Mouse (Mus musculus) liver (tissue): Measurements from ENCODE around the gene Proser2.
"Not testable (repeated sequence)": the region's sequence is repeated elsewhere in the genome, so short reads cannot be mapped to it uniquely, and the experiment has no call there.

Source experiments
- DNase-seq: peaks from one replicate; pipeline ENCODE4 v3.0.0-alpha.2; 2020; ENCODE audit warnings: mixed read lengths

Proser2 gene

DNA sequence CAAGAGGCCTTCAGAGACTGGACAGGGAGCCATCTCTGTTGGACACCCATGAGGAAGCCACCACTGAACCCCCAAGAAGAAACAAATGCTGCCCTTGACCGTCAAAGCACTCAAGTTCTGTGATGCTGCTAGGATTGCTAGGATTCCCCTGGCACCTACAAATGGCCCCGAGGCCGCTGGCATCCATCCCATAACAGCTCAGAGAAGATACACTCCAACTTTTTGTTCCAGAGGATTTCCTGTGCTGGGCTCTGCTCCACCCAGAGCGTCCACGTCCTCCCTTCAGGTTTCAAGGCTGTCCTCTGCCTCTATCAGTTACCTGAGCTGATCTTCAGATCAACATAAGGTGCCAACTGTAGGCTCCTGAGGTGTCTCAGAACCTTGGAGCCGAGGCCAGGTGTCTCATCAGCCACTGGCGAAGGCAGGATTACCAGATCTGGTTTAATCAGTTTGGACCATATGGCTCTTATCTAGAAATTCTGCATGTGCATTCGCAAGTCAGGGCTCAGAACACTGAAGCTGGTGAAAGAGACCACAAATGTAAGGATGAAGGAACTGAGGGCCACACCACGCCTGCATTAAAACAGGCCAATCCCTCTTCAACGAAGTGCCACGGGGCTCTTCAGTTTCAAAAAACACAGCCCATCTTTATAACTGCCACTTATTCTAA lies 1.7 kb downstream of the Proser2 start:
- DNase-seq, result peak; percentile 19

DNA sequence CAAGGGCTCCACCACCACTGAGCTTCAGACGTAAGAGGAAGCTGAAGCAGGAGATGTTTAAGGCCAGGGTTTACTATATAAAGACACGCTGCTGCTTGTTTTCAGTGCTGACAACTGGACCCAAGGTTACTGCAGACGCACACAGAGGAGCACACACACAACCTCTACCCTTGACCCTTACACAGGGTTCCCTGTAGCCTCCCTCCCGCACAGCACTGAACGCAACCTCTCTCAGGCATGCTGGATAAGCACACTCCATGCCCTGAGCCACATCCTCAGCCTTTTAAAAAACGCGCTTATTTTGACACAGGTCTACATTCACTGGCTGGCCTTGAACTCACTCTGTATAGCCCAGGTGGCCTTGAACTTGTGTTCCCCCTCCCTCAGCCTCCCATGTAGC lies 7.0 kb downstream of the Proser2 start:
- DNase-seq, result no peak

DNA sequence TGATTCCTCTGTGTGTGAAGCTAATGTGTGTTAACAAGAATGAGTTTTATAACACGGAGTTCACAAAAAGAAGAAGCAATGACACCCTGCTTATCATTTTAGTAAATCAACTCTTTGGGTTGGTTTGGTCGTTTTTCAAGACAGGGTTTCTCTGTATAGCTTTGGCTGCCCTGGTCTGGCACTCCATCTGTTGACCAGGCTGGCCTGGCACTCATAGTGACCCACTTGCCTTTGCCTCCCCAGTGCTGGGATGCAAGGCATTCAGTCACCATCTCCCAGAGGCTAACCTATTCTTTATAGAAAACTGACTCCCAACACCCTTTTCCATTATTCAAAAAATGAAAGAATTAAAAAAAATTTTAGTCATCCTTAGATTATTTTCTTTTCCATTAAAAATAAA lies 8.9 kb downstream of the Proser2 start:
- no peak for DNase-seq

DNA sequence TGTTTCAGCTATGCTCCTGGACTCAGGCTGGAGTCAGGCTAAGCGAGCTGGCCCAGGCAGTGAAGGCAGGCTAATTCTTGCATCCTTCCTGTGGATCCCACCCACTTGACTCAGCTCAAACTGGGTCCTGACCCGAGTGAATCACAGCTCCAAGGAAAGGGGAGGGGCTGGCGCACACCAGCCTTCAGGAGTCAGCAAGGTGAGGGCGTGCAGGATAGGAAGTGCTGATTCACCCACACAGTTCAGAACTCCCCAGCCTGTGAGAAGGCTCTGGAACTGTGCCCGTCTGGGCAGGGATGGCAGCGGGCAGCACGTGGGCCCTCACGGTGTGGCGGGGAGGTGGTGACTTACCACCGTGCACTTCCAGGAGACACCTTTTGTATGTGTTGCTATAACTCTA lies 11.8 kb downstream of the Proser2 start:
- no peak for DNase-seq

DNA sequence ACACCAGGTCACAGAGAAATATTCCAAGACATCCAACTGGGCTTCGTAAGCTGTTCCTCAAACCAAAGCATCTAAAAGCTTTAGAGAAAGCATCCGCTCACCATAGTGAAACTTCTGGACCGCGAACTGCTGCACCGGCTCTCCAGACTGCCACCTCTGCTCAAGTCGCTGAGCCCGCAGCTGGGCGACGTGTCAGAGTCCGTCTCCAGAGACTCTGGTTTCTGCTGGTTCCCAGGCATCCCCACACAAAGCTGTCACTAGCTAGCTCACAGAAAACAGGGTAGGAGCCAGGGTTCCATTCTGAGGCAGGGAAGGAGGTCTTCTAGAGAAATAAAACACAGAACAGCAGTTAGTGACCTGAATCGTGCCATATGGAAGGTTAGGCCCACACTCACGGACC lies 16.2 kb downstream of the Proser2 start:
- DNase-seq, result no peak

DNA sequence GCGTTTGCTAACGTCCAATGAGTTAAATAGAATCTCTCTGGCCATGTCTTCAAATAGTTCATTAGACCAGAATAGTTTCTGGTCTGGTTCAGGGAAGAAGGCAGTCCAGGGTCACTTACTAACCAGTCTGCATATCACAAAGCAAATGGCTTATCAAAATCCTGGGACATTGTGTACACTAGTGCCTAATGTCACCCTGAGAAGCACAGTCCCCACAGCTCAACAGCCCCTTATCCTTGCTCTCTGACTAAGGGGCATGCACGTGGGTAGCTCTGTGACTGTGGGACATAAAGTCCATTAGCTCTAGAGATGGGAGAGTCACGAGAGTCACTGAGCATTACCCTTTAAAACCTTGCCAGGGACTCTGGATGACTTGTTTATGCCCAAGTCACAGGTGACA lies 17.4 kb downstream of the Proser2 start:
- DNase-seq, result no peak

DNA sequence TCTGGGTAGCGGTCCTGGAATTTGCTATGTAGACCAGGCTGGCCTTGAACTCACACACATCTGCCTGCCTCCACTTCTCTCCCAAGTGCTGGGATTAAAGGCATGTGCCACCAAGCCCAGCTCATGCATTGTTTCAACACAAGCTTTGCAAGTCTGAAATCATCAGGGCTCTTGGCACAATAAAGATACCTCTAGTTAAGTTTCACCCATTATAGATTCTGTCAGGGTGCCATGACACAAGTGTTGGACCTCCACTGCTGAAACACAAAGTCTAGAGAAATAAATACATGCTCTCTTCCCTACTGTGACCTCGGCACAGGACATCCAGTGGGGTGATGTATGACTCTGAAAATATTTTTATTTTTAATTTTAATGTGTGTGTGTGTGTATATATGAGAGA lies 24.6 kb downstream of the Proser2 start:
- DNase-seq, result no peak

DNA sequence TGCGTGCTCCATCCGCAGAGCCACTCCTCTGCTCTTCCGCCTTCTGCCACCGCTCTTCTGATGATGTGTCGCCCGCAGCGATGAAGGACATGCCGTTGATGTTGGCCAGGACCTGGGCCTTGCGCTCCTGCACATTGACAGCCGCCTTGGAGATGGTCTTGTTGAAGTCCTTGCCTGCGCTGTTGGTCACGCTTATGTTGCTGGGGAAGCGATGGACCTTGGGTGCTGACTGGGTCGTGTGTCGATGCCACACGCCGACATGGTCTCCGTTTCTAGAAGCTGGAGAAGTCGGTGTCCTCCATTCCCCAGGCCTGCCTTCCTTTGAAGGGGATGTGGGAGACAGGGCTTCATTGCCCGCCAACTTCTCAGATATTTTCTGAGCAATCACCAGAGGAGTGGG lies 29.3 kb downstream of the Proser2 start:
- no peak for DNase-seq

DNA sequence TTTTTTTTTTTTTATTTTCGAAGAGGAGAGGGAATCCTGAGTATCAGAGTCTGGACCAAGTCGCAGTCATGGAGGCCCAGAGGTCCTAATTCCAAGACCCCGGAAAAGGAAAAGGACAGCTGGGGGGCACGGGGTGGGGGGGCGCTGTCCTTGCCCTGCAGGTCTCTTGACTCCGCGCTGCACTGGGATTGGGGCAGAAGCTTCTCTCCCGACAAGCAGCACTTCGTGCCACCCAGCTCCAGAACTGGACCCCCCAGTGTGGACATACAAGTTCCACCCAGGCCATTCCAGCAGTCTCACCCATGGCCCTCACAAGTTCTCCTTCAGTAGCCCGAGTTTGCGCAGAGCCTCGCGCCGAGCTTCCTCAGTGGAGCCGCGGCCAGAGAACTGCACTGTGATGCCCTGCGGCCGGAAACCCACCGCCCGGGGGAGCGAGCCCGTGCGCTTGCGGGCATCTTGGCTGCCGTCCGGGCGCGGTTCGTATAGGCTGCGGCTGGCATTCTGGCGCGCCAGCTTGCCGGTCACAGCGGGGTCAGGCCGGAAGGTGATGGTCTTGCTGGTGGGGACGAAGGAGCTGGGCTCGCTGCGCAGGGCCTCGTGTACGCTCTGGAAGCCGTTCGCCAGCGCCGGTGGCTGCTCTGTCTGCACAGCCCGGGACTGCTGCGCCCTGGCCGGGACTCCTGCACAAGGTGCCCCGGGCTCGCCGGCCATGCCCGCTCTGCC lies 29.8 kb downstream of the Proser2 start:
- peak; percentile 25 for DNase-seq

DNA sequence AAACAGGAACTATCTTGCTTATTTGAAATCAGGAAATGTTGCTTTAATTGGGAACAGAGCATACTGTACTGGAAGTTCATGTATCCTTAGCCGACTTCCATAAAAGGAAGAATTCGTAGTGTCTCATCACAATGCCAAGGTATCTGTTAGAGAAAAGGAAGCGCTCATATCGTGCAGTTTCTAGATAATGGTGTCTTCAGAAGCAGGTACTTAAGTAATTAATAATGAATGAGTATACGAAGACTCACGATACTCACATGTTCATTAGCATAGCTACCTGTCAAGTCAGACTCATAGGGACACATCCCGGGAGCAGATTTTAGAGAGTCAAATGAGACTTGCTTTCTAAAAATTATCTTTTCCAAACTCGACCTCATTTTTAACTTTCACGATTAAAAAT lies 30.6 kb downstream of the Proser2 start:
- DNase-seq, result no peak

DNA sequence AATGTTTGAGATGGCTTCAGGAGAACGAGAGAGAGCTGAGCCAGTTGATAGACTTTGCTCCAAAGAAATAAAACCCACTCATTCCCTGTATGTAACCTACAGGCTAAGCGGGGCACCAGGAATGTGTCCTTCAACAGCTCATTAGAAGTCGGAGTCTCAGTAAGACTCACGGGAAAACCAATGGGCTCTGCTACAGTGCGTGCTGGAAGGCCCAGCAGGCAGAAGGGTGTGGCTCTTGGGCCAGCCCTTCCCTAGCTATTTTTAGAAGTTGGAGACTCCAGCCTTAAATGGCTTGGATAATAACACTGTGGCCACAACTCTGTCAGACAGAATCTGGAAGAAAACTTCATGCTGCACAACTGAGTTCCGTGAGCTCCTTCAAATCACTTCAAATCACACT lies 31.1 kb downstream of the Proser2 start:
- DNase-seq, result no peak

DNA sequence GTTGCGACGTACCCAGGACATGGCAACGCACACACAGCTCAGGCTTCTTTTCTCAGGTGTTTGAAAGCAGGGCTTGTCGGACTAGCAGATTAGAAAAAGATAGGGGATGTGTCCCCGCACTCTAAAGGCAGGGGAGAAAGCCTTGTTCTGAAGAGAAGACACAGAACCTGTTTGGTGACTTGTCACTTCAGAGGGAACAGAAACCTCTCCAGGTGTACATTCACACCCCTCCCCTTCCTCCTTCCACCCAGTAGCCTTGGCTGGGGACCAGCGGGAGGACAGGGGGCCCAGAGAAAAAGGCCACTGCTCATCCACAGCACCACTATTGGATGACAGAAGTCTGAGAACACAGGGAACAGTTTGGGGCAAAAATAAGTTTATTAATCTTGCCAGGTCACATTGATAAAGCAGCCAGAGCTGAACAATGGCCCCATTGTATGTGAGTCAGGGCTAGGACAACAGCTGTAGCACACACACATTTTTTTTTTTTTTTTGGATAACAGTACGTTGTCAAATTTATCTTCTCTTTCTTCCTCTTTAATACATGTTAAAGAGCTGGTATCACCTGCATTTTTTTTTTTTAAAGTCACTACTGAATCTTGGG lies 32.8 kb downstream of the Proser2 start:
- no peak for DNase-seq

DNA sequence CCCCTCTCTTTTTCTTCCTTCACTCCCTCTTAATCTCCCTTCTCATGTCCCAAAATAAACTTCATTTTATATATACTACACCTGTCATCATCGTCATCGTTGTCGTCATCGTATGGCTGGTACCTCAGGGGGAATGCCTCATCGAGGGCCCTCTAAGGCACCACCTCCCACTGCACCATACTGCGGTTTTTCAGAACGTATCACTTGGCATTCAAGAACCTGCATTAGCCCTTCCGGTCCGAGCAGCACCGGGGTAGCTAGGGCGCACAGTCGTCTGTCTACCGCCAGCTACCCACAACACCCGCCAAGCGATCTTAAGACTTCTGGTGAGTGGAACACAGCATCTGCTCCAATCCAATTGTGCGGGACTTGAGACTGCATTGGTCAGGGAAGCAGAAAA lies 40.1 kb downstream of the Proser2 start:
- DNase-seq, result not testable (repeated sequence)

DNA sequence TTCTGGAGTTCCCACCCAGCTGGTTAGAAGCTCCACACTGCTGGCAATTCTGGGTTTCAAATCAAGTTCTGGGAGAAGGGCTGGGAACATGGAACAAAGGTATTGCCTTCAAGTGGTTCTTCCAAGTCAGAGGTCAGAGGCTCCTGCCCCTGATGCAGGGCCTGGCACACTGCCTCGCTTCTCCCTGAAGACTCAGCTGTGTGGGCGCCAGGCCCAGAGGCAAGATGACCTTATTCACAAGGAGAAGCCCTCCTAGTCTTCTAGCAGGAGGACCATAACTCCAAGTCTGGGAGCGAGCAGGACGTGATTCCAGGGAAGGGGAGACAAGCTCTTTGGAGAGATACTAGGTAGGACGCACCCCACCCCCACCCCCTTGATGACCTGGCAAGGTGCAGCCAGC lies 42.9 kb downstream of the Proser2 start:
- no peak for DNase-seq

DNA sequence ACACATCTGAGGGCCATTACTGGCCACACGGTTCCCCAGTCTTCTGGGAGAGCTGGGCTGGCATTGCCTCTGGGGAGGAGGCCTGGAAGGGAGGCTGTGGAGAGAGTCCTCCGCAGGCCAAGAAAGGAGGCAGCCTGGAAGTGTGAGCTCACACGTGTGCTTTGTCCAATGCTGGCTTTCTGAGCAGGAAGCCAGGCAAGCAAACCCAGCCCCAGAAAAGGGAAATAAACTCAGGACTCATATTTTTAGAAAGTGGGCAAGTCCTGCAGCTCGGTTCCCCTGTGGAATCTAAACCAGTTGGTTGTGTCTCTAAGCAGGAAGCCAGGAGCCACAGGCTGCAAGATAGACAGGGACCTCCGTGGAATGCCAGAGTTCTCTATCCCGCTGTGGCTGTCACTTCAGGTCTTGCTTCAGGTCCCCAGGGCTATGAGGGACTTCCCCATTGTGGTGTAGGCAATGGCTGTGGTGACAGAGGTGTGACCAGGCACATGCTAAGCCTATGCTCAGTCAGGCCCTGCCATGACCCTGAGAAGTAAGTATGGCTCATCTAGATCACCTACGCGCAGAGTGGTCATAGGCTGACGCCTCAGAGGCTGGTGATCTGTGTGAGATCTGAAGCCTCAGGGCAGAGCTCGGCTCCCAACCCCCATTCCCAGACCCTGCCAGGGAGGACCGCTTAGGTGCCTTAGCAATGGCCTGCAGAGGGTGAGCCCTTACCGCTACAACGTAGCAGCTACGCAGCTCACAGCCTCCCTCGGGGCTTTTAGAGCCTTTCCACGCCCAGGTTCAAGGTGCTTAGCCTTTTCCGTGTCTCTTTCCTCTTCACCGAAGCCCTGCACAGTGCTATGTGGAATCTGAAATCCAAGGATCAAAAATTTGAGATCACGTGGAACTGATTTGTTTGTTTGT lies 44.1 kb downstream of the Proser2 start:
- no peak for DNase-seq

DNA sequence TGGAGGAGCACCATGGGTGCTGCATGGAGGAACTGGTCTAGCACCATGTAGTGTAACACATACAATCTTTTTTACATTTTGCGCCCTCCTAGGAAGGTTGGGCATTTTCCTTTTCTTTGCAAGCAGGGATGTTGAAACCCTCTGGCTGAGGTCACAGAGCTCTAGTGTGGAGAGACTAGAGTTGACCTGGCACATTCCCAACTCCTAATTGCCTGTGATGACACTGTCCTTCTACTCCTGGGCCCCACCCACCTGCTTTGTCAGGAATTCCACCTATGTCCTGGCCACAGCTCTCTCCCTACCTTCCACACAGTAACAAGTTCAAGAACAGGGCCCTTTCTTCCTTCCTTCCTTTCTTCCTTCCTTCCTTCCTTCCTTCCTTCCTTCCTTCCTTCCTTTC lies 46.3 kb downstream of the Proser2 start:
- no peak for DNase-seq

DNA sequence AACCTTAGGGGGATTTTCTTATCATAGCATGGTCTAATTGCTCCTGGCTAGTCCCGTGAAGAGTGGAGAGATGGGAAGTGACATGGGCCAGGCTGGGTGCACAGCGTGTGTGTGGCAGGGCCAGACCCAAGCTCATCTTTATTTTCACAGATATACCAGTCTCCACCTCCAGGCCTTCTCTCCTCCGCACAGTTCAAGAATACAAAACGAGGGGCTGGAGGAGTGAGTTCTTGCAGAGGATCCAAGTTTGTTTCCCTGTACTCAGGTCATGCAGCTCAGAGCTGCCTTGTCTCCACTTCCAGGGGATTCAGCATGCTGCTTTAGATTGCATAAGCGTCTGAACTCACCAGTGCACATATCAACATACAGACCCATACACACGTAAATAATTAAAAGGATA lies 47.4 kb downstream of the Proser2 start:
- DNase-seq, result no peak

DNA sequence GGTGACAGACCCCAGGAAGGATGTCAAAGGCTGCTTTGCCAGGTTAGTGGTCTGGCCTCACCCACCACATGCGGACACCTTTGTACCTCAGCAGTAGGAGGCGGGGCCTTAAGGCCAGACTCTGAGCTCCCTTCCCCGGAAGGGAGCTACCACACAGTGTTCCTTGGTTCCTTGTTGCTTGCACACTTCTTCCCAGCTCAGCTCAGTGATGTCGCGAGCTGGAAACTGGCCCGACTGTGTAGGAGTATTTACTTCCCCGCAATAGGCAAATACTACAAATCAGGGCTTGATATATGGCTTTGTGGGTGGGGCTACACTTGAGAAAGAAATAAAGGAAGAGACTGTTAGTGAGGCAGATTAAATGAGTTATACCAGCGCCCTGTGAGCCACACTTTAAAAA lies 48.9 kb downstream of the Proser2 start:
- no peak for DNase-seq

DNA sequence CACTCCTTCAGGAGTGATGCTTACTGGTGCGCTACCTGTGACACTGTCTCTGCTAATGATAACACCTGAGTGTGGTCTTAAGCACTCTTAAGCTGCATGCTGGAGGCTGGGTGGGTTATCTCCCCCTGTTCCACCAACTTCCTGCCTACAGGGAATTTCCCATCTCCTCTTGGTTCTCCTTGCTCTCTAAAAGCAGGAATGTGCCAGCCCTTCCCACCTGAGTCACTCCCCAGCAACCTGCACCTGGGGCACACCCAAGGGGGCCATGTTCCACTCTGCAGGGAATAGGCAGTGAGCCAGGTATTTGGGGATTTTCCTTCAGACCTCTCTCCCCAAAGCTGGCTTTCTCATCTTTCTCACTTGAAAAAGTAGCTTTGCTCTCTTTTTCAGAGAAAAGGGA lies 50.0 kb downstream of the Proser2 start:
- DNase-seq, result no peak

DNA sequence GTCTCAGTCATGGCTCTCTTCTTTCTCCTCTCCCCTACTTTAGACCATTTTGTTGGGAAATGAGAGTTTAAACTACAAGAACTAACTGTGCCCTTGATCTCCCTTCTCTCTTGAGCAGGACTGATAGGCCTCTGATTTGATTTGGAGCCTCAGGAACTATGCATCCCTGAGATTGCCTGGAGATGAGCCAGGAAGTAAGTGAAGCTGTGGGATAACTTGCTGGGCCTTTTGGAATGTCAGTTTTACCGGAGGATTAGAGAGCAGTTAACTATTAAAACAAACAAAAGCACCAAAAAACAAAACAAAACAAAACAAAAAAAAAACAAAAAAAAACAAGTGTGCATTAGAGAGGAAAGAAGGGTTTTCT lies 54.5 kb downstream of the Proser2 start:
- DNase-seq, result no peak

DNA sequence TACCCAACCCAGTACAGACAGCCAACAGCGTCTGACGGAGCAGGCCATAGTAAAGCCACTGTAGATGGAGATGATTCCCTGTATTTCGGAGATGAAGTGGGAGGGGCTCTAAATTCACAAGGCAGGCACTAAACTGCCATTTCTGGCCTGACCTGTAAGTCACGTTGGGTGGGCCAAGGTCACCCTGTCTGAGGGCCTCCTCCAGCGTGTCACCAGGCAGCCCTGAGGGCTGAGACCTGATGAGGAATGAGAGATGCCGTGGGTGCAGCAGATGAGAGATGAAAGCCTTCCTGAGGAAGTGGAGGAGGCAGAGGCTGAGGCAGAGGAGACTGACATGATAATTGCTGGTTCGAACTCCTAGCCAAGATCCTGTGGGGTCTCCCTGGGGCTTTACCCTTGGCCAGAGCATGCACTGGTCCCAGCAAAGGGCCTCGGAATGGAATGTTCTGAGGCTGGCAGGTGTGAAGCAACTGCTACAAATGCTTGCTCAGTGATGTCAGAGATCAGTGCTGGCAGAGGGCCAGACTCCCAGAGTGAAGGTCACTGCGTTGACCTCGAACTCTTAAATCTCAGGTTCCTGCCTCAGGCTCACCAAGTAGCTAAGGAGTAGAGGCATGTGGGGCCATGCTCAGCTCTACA lies 55.0 kb downstream of the Proser2 start:
- DNase-seq, result peak; percentile 58

DNA sequence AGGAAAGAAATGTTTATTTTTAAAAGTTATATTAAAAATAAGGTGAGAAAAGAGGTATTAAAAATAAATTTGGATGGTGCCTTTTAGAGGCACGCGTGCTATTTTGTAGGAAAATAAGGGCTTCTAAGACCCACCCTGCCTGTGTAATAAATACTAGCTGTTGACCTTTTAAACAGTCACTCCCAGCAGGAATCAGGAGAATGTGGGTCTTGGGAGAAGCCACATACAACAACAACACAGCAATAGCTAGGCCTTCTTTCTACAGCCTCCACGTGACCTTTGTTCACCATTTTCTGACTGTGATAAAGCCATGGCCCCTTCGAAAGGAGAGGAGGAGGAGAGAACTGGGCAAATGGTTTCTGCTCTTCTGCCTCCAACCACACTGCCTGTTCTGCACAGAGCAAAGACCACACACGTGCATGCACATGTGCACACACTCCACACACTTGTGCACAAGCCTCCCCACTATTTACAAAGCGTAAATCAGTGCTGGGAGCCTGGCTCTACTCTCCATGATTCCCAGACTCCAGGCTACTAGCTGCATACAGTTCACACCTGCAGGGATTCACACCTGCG lies 57.2 kb downstream of the Proser2 start:
- DNase-seq, result no peak
